Mouse (Mus musculus) neural tube, embryonic 12.5 days (tissue): ENCODE results near the gene Hlx. TPM values are rescaled to one million over a fixed set of nuclear protein-coding genes. Genes with fewer than 3 reads are reported as not detected.

ENCODE experiments used
- ATAC-seq: fragments of 200-750 bp; cut with Nextera tagmentation; 2 replicates; pipeline ENCODE4 v1.8.0; 2017; ENCODE audit warnings: low read depth, mild to moderate bottlenecking, moderate TSS enrichment, moderate library complexity; ENCODE audit not compliant: low FRiP score
- H3K27ac ChIP-seq: fragments of 300-500 bp; sonication (generic); 2 replicates; pipeline ENCODE4 v1.5.1; 2016
- H3K27me3 ChIP-seq: fragments of 300-500 bp; sonication (generic); replicated peaks from 2 replicates; pipeline ENCODE4 v1.6.1; 2016; ENCODE audit warnings: mild to moderate bottlenecking
- H3K36me3 ChIP-seq: fragments of 300-500 bp; sonication (generic); 2 replicates; pipeline ENCODE4 v1.6.1; 2016; ENCODE audit warnings: mild to moderate bottlenecking
- H3K4me1 ChIP-seq: fragments of 300-500 bp; sonication (generic); 2 replicates; pipeline ENCODE4 v1.6.1; 2016
- H3K4me2 ChIP-seq: fragments of 300-500 bp; sonication (generic); replicated peaks from 2 replicates; pipeline ENCODE4 v1.6.1; 2016; ENCODE audit warnings: mild to moderate bottlenecking
- H3K4me3 ChIP-seq: fragments of 300-500 bp; sonication (generic); 2 replicates; pipeline ENCODE4 v1.5.1; 2016
- H3K9ac ChIP-seq: fragments of 300-500 bp; sonication (generic); 2 replicates; pipeline ENCODE4 v1.6.1; 2016; ENCODE audit warnings: mild to moderate bottlenecking
- H3K9me3 ChIP-seq: fragments of 300-500 bp; sonication (generic); 2 replicates; pipeline ENCODE4 v1.6.1; 2016; ENCODE audit warnings: mild to moderate bottlenecking
- WGBS: fragments of 180-500 bp; shearing (Covaris S2); methylation state at CpG from one replicate; pipeline ENCODE4 v1.1.7; 2016; 5-methylcytosine and 5-hydroxymethylcytosine counted together
- polyA plus RNA-seq: library from polyadenylated mRNA; unstranded; fragments of >200 nt; fragmentation: Nextera tagmentation; extraction: Ambion mirVana; gene quantifications from 2 replicates; pipeline ENCODE4 v1.2.1, GENCODE M21; 2016

Hlx gene
- polyA plus RNA-seq, 1 experiment from 2014 or later = 13.0 TPM

GRCm38 (mm10) chr1:184718261-184719120, 13.9 kb downstream of the Hlx start:
- H3K9me3 ChIP-seq = no peaks in the 10 kb centered on the region
- H3K27ac ChIP-seq = no peak overlapping the region
- H3K4me3 ChIP-seq = 0 out of 2 replicates have a peak overlapping the region, but pooled peaks have one; percentile 9
- peak overlapping the region; percentile 34 for H3K4me2 ChIP-seq
- under 1% methylated on average over 41 of the region's 41 CpGs for WGBS
- 0 out of 2 replicates have a peak, but pooled peaks cover 5% of the 10 kb centered on the region for H3K4me1 ChIP-seq
- H3K27me3 ChIP-seq = peaks cover 100% of the 10 kb centered on the region
- ATAC-seq = no peak
- no peaks in the 10 kb centered on the region for H3K36me3 ChIP-seq
- no peak overlapping the region for H3K9ac ChIP-seq

- under 1% methylated on average over 12 of the region's 12 CpGs for WGBS
- H3K27ac ChIP-seq = no peak overlapping the region
- H3K4me1 ChIP-seq = 0 out of 2 replicates have a peak, but pooled peaks cover 5% of the 10 kb centered on the region
- no peak overlapping the region for H3K4me2 ChIP-seq
- no peak for ATAC-seq
- no peak overlapping the region for H3K9ac ChIP-seq
- H3K9me3 ChIP-seq = no peaks in the 10 kb centered on the region
- peaks cover 97% of the 10 kb centered on the region for H3K27me3 ChIP-seq
- no peak overlapping the region for H3K4me3 ChIP-seq
- no peaks in the 10 kb centered on the region for H3K36me3 ChIP-seq
Measured at GRCm38 (mm10) chr1:184717691-184718200, 14.7 kb downstream of the Hlx start.

GRCm38 (mm10) chr1:184717016-184717568, 15.3 kb downstream of the Hlx start:
- peak; percentile 66 for ATAC-seq
- Histone ChIP-seq H3K36me3 (no peaks in the 10 kb centered on the region), H3K9me3 (no peaks in the 10 kb centered on the region), H3K4me3 (no peak overlapping the region), H3K9ac (no peak overlapping the region), H3K4me1 (0 out of 2 replicates have a peak, but pooled peaks cover 5% of the 10 kb centered on the region), H3K27me3 (peaks cover 94% of the 10 kb centered on the region), H3K27ac (no peak overlapping the region), H3K4me2 (no peak overlapping the region)
- under 1% methylated on average over 18 of the region's 18 CpGs for WGBS

GRCm38 (mm10) chr1:184716117-184716516, 16.3 kb downstream of the Hlx start:
- H3K27me3 ChIP-seq = peaks cover 84% of the 10 kb centered on the region
- H3K36me3 ChIP-seq = no peaks in the 10 kb centered on the region
- ATAC-seq = no peak

GRCm38 (mm10) chr1:184715693-184716092, 16.7 kb downstream of the Hlx start:
- Histone ChIP-seq H3K27me3 (peaks cover 80% of the 10 kb centered on the region), H3K4me2 (no peak overlapping the region), H3K27ac (no peak overlapping the region), H3K9me3 (no peaks in the 10 kb centered on the region), H3K4me1 (0 out of 2 replicates have a peak, but pooled peaks cover 5% of the 10 kb centered on the region), H3K4me3 (no peak overlapping the region), H3K9ac (no peak overlapping the region), H3K36me3 (no peaks in the 10 kb centered on the region)
- WGBS = 22% methylated on average over 6 of the region's 6 CpGs
- ATAC-seq = no peak

More at GRCm38 (mm10) chr1:184716117-184716516, 16.3 kb downstream of the Hlx start:
- H3K9me3 ChIP-seq = no peaks in the 10 kb centered on the region
- H3K4me2 ChIP-seq = no peak overlapping the region
- no peak overlapping the region for H3K9ac ChIP-seq
- H3K4me1 ChIP-seq = 0 out of 2 replicates have a peak, but pooled peaks cover 5% of the 10 kb centered on the region
- H3K27ac ChIP-seq = no peak overlapping the region
- H3K4me3 ChIP-seq = no peak overlapping the region
- 1% methylated on average over 6 of the region's 6 CpGs for WGBS

GRCm38 (mm10) chr1:184714515-184714914, 17.9 kb downstream of the Hlx start:
- no peak overlapping the region for H3K4me2 ChIP-seq
- H3K27ac ChIP-seq = no peak overlapping the region
- peaks cover 69% of the 10 kb centered on the region for H3K27me3 ChIP-seq
- no peak for ATAC-seq
- 0 out of 2 replicates have a peak, but pooled peaks cover 5% of the 10 kb centered on the region for H3K4me1 ChIP-seq
- 31% methylated on average over 3 of the region's 3 CpGs for WGBS
- no peaks in the 10 kb centered on the region for H3K36me3 ChIP-seq
- H3K9me3 ChIP-seq = no peaks in the 10 kb centered on the region
- H3K9ac ChIP-seq = no peak overlapping the region
- H3K4me3 ChIP-seq = no peak overlapping the region

GRCm38 (mm10) chr1:184713716-184714115, 18.7 kb downstream of the Hlx start:
- Histone ChIP-seq H3K36me3 (no peaks in the 10 kb centered on the region), H3K9me3 (no peaks in the 10 kb centered on the region), H3K27ac (no peak overlapping the region), H3K4me3 (no peak overlapping the region), H3K27me3 (peaks cover 69% of the 10 kb centered on the region), H3K4me2 (no peak overlapping the region), H3K4me1 (0 out of 2 replicates have a peak, but pooled peaks cover 5% of the 10 kb centered on the region), H3K9ac (no peak overlapping the region)
- no peak for ATAC-seq
- WGBS = 62% methylated on average over 5 of the region's 5 CpGs

- H3K4me2 ChIP-seq = no peak overlapping the region
- H3K4me3 ChIP-seq = no peak overlapping the region
- H3K36me3 ChIP-seq = no peaks in the 10 kb centered on the region
- no peaks in the 10 kb centered on the region for H3K4me1 ChIP-seq
- WGBS = 58% methylated on average over 4 of the region's 4 CpGs
- H3K9ac ChIP-seq = no peak overlapping the region
- ATAC-seq = no peak
- H3K27ac ChIP-seq = no peak overlapping the region
- no peaks in the 10 kb centered on the region for H3K9me3 ChIP-seq
- H3K27me3 ChIP-seq = peaks cover 19% of the 10 kb centered on the region; the same call in 1 of the 2 replicates
Measured at GRCm38 (mm10) chr1:184707532-184708248, 24.7 kb downstream of the Hlx start.

GRCm38 (mm10) chr1:184704901-184705300, 27.5 kb downstream of the Hlx start:
- Histone ChIP-seq H3K27me3 (peaks cover 16% of the 10 kb centered on the region; the same call in 1 of the 2 replicates), H3K36me3 (no peaks in the 10 kb centered on the region), H3K4me2 (no peak overlapping the region), H3K4me1 (no peaks in the 10 kb centered on the region), H3K4me3 (no peak overlapping the region), H3K9ac (no peak overlapping the region), H3K27ac (no peak overlapping the region), H3K9me3 (no peaks in the 10 kb centered on the region)
- 49% methylated on average over 3 of the region's 3 CpGs for WGBS
- ATAC-seq = no peak

- Histone ChIP-seq H3K9me3 (no peaks in the 10 kb centered on the region), H3K4me3 (no peak overlapping the region), H3K36me3 (no peaks in the 10 kb centered on the region), H3K4me2 (no peak overlapping the region), H3K27ac (no peak overlapping the region), H3K27me3 (no peaks in the 10 kb centered on the region), H3K4me1 (no peaks in the 10 kb centered on the region), H3K9ac (no peak overlapping the region)
- WGBS = 100% methylated on average over 1 of the region's 1 CpGs
- ATAC-seq = no peak
Measured at GRCm38 (mm10) chr1:184699295-184699694, 33.1 kb downstream of the Hlx start.

- Histone ChIP-seq H3K4me2 (no peak overlapping the region), H3K9ac (no peak overlapping the region), H3K9me3 (no peaks in the 10 kb centered on the region), H3K4me1 (peaks cover 6% of the 10 kb centered on the region; the same call in 1 of the 2 replicates), H3K27me3 (no peaks in the 10 kb centered on the region), H3K4me3 (no peak overlapping the region), H3K36me3 (no peaks in the 10 kb centered on the region), H3K27ac (no peak overlapping the region)
- no peak for ATAC-seq
- 81% methylated on average over 2 of the region's 2 CpGs for WGBS
Measured at GRCm38 (mm10) chr1:184695451-184695850, 37.0 kb downstream of the Hlx start.
